Mouse (Mus musculus) 3134 (cell line): Measurements from ENCODE around the gene Sik2.

Experiments used
- DNase-seq: peaks from one replicate; pipeline ENCODE4 v3.0.0-alpha.2; 2011; ENCODE audit warnings: low spot score; ENCODE audit not compliant: insufficient read length; ENCODE audit errors: extremely low read depth

Gene Sik2

GRCm38 (mm10) chr9:50847606-50848368 is 161.1 kb downstream of the Sik2 start:
- DNase-seq, result no peak

- DNase-seq, result no peak
Measured at GRCm38 (mm10) chr9:50847133-50847532, 161.7 kb downstream of the Sik2 start.

- DNase-seq, result no peak
Measured at GRCm38 (mm10) chr9:50845547-50845946, 163.3 kb downstream of the Sik2 start.

GRCm38 (mm10) chr9:50845081-50845480 is 163.8 kb downstream of the Sik2 start, which contains the start of gene Ppp2r1b:
Ppp2r1b (plus strand) TSS chr9:50845301.
- DNase-seq, result no peak
